Mouse (Mus musculus) midbrain, embryonic 15.5 days (tissue): ENCODE results near the gene Slc8a3. TPM values are rescaled to one million over a fixed set of nuclear protein-coding genes. Genes with fewer than 3 reads are reported as not detected.

Experiments
- ATAC-seq: fragments of 200-750 bp; cut with Nextera tagmentation; replicated peaks from 2 replicates; pipeline ENCODE4 v1.8.0; 2017; ENCODE audit warnings: moderate TSS enrichment
- H3K27ac ChIP-seq: fragments of 300-500 bp; sonication (generic); 2 replicates; pipeline ENCODE4 v1.5.1; 2015; ENCODE audit warnings: mild to moderate bottlenecking, inconsistent platforms
- H3K27me3 ChIP-seq: fragments of 300-500 bp; sonication (generic); replicated peaks from 2 replicates; pipeline ENCODE4 v1.6.1; 2015; ENCODE audit warnings: inconsistent platforms
- H3K36me3 ChIP-seq: fragments of 300-500 bp; sonication (generic); replicated peaks from 2 replicates; pipeline ENCODE4 v1.6.1; 2015; ENCODE audit warnings: inconsistent platforms
- H3K4me1 ChIP-seq: fragments of 300-500 bp; sonication (generic); 2 replicates; pipeline ENCODE4 v1.6.1; 2015; ENCODE audit warnings: inconsistent platforms
- H3K4me2 ChIP-seq: fragments of 300-500 bp; sonication (generic); 2 replicates; pipeline ENCODE4 v1.6.1; 2015; ENCODE audit warnings: inconsistent platforms, mild to moderate bottlenecking, moderate library complexity
- H3K4me3 ChIP-seq: fragments of 300-500 bp; sonication (generic); 2 replicates; pipeline ENCODE4 v1.5.1; 2015; ENCODE audit warnings: mild to moderate bottlenecking, inconsistent platforms
- H3K9ac ChIP-seq: fragments of 300-500 bp; sonication (generic); 2 replicates; pipeline ENCODE4 v1.6.1; 2015; ENCODE audit warnings: mild to moderate bottlenecking, inconsistent platforms
- H3K9me3 ChIP-seq: fragments of 300-500 bp; sonication (generic); 2 replicates; pipeline ENCODE4 v1.6.1; 2016; ENCODE audit warnings: inconsistent platforms
- WGBS: fragments of 180-500 bp; shearing (Covaris S2); methylation state at CpG from one replicate; pipeline ENCODE4 v1.1.7; 2015; ENCODE audit warnings: mixed read lengths; 5-methylcytosine and 5-hydroxymethylcytosine counted together
- microRNA-seq: library from miRNA; unstranded; fragments of <30 nt; microRNA quantifications from one replicate; pipeline ENCODE4, GENCODE M21; 2016
- polyA plus RNA-seq: library from polyadenylated mRNA; unstranded; fragments of >200 nt; fragmentation: Nextera tagmentation; extraction: Ambion mirVana; gene quantifications from 2 replicates; pipeline ENCODE4 v1.2.1, GENCODE M21; 2015

Gene Slc8a3
- polyA plus RNA-seq, 1 experiment from 2014 or later: 9.5 TPM

- Histone ChIP-seq H3K9me3 (no peaks in the 10 kb centered on the region), H3K27ac (no peak overlapping the region), H3K4me1 (no peaks in the 10 kb centered on the region), H3K4me3 (no peak overlapping the region), H3K4me2 (no peak overlapping the region), H3K9ac (no peak overlapping the region), H3K27me3 (no peaks in the 10 kb centered on the region), H3K36me3 (no peaks in the 10 kb centered on the region)
- WGBS: 67% methylated on average over 2 of the region's 2 CpGs
- ATAC-seq: no peak
Measured at GRCm38 (mm10) chr12:81152082-81152481, 180.9 kb downstream of the Slc8a3 start.

DNA sequence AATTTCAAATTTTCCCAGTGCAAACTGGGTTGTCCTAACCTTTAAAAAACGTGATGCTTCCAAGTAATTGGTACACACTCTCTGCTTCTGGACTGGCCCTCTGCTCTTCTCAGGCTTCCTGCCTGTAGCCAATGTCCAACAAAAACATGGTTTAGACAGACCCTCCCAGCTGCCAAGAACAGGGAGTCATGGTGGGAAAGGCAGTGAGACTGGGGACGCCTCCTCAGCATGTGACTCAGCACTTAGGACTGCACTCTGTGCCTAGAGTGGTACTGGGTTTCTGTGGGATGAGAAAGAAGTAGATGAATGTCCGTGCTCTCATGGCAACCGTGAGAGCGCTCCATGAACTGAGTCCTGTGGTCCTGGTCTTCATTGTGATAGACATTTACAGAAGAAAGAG, 182.1 kb downstream of the Slc8a3 start:
- no peaks in the 10 kb centered on the region for H3K27me3 ChIP-seq
- H3K4me3 ChIP-seq: no peak overlapping the region
- no peaks in the 10 kb centered on the region for H3K9me3 ChIP-seq
- no peak overlapping the region for H3K27ac ChIP-seq
- 83% methylated on average over 5 of the region's 5 CpGs for WGBS
- H3K4me1 ChIP-seq: 0 out of 2 replicates have a peak, but pooled peaks cover 2% of the 10 kb centered on the region
- no peak for ATAC-seq
- H3K9ac ChIP-seq: no peak overlapping the region
- H3K36me3 ChIP-seq: no peaks in the 10 kb centered on the region
- no peak overlapping the region for H3K4me2 ChIP-seq

GRCm38 (mm10) chr12:81147956-81148355, 185.0 kb downstream of the Slc8a3 start:
- Histone ChIP-seq H3K27ac (no peak overlapping the region), H3K36me3 (no peaks in the 10 kb centered on the region), H3K9ac (no peak overlapping the region), H3K9me3 (no peaks in the 10 kb centered on the region), H3K4me1 (0 out of 2 replicates have a peak, but pooled peaks cover 2% of the 10 kb centered on the region), H3K4me2 (no peak overlapping the region), H3K4me3 (no peak overlapping the region), H3K27me3 (no peaks in the 10 kb centered on the region)
- ATAC-seq: no peak
- 88% methylated on average over 6 of the region's 6 CpGs for WGBS

Small RNA genes lying within 50 kb of the gene (microRNA-seq; reads per million reads assigned to microRNA genes)
- gene Mir3067: 15.8 reads per million, percentile 33 among the genes with 10 or more reads in this experiment

Other genes starting within 250 kb of the Slc8a3 start
- gene Gm4787, start 46.3 kb upstream of the Slc8a3 start, polyA plus RNA-seq: 0.15 and 0.19 TPM in 2 replicates
- 0.49 TPM in 2 replicates for gene Adam4, start 88.8 kb upstream of the Slc8a3 start, polyA plus RNA-seq
- gene Cox16, start 151.9 kb upstream of the Slc8a3 start, polyA plus RNA-seq: 101 and 112 TPM in 2 replicates
- 32.5 and 41.0 TPM in 2 replicates for gene Gm20498, start 199.7 kb upstream of the Slc8a3 start, polyA plus RNA-seq
- 40.0 and 44.4 TPM in 2 replicates for gene Synj2bp, start 199.7 kb upstream of the Slc8a3 start, polyA plus RNA-seq
- 0.79 and 1.3 TPM in 2 replicates for gene Adam21, start 235.3 kb upstream of the Slc8a3 start, polyA plus RNA-seq